Mouse (Mus musculus) limb, embryonic 14.5 days (tissue): ENCODE measurements at regions not wholly inside any gene's neighbourhood (a gene's known extent, or its start where the extent isn't known, plus 50 kb on each side); places are given as distances from the start of the nearest gene placed in this dataset.

ENCODE experiments used
- ATAC-seq: fragments of 200-750 bp; cut with Nextera tagmentation; 2 replicates; pipeline ENCODE4 v1.8.0; 2017; ENCODE audit warnings: low read depth, moderate number of reproducible peaks, moderate TSS enrichment; ENCODE audit not compliant: low FRiP score
- DNase-seq: peaks from one replicate; pipeline ENCODE4 v3.0.0-alpha.2; 2015; ENCODE audit warnings: low spot score
- H3K27ac ChIP-seq: fragments of 300-500 bp; sonication (generic); replicated peaks from 2 replicates; pipeline ENCODE4 v1.5.1; 2014; ENCODE audit warnings: low read depth, mild to moderate bottlenecking, low read length, moderate library complexity, mixed read lengths
- H3K27me3 ChIP-seq: fragments of 300-500 bp; sonication (generic); 2 replicates; pipeline ENCODE4 v1.6.1; 2014; ENCODE audit warnings: low read length, mixed read lengths; ENCODE audit not compliant: control insufficient read depth, insufficient read depth
- H3K36me3 ChIP-seq: fragments of 300-500 bp; sonication (generic); 2 replicates; pipeline ENCODE4 v1.6.1; 2014; ENCODE audit warnings: mild to moderate bottlenecking, low read length, moderate library complexity, mixed read lengths; ENCODE audit not compliant: control insufficient read depth, insufficient read depth
- H3K4me1 ChIP-seq: fragments of 300-500 bp; sonication (generic); 2 replicates; pipeline ENCODE4 v1.6.1; 2014; ENCODE audit warnings: antibody characterized with exemption, low read length, mixed read lengths; ENCODE audit not compliant: control insufficient read depth, insufficient read depth
- H3K4me2 ChIP-seq: fragments of 300-500 bp; sonication (generic); replicated peaks from 2 replicates; pipeline ENCODE4 v1.6.1; 2014; ENCODE audit warnings: low read depth, mild to moderate bottlenecking, low read length, moderate library complexity; ENCODE audit not compliant: severe bottlenecking
- H3K4me3 ChIP-seq: fragments of 300-500 bp; sonication (generic); replicated peaks from 2 replicates; pipeline ENCODE4 v1.5.1; 2014; ENCODE audit warnings: low read length
- H3K9ac ChIP-seq: fragments of 300-500 bp; sonication (generic); 2 replicates; pipeline ENCODE4 v1.6.1; 2014; ENCODE audit warnings: mild to moderate bottlenecking, low read depth, low read length, moderate library complexity; ENCODE audit not compliant: severe bottlenecking
- H3K9me3 ChIP-seq: fragments of 300-500 bp; sonication (generic); 2 replicates; pipeline ENCODE4 v1.6.1; 2016; ENCODE audit warnings: low read length; ENCODE audit not compliant: control insufficient read depth
- POLR2A ChIP-seq: fragments of 200-500 bp; IDR thresholded peaks from 2 replicates; pipeline ENCODE4 v1.8.0; 2012; ENCODE audit warnings: inconsistent platforms, mild to moderate bottlenecking, moderate library complexity, borderline replicate concordance; ENCODE audit not compliant: insufficient read depth, insufficient read length; ENCODE audit errors: extremely low read depth
- WGBS: fragments of 180-500 bp; shearing (Covaris S2); extraction: QIAGEN DNeasy Blood & Tissue Kit; methylation state at CpG from one replicate; pipeline ENCODE4 v1.1.7; 2014; 5-methylcytosine and 5-hydroxymethylcytosine counted together

DNA sequence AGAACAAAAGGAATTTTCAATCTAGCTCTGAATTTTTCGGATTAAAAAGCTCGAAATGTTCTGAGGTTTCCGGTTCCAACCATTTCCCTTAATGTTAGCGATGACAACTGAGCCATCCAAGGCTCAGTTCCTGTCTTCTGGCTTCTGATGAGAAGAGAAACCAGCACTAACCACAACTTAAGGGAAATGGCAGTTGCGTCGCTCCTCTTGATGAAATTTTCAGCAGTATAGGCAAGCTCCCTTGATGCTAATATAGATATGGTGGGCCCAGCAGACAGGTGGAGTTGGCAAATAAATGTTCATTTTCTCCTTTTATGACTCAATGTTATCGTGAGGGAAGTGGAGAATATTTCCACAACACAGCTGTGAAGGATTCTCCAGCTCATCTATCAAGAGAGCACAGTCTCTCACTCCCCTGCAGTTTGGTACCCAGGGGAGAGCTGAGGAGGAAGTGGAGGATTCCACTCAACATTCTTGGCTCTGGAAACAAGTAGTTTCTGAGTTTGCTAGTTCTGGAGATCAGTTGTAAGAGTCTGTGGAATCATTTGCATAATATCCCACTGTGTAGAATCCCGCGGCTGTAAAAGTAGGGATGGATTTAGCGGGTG is 236.6 kb upstream of the Gk2 start:
- no peaks in the 10 kb centered on the region for H3K36me3 ChIP-seq
- peak; percentile 58 for DNase-seq
- no peak overlapping the region for H3K4me2 ChIP-seq
- ATAC-seq: peak; percentile 55; the same call in 1 of the 2 replicates
- no peak overlapping the region for H3K27ac ChIP-seq
- no peak for TF ChIP-seq POLR2A
- H3K27me3 ChIP-seq: no peaks in the 10 kb centered on the region
- H3K9me3 ChIP-seq: no peaks in the 10 kb centered on the region
- no peak overlapping the region for H3K9ac ChIP-seq
- 78% methylated on average over 10 of the region's 10 CpGs for WGBS
- H3K4me1 ChIP-seq: no peaks in the 10 kb centered on the region
- H3K4me3 ChIP-seq: no peak overlapping the region

DNA sequence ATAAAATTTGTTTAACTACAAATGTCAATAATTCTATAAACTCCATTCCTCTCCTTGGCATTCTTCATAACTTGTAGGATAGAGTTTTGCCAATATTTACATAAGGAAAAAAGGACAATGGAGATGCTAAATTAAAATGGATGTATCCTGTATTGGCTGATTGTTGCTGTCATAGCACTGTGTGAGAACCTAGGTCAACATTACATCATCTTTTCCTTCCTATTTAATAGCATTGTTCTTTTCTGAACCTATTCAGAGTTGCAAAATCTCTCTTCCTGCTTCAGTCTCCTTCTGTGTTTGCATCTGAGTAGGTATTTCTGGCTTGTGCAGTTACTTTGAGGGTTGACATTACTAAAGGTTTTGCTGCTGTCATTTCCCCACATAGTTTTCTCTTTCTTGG is 228.6 kb upstream of the Gk2 start:
- no peak overlapping the region for H3K9ac ChIP-seq
- no peak overlapping the region for H3K4me2 ChIP-seq
- H3K4me1 ChIP-seq: no peaks in the 10 kb centered on the region
- no peaks in the 10 kb centered on the region for H3K9me3 ChIP-seq
- no peaks in the 10 kb centered on the region for H3K27me3 ChIP-seq
- H3K36me3 ChIP-seq: no peaks in the 10 kb centered on the region
- no peak for DNase-seq
- no peak for TF ChIP-seq POLR2A
- ATAC-seq: no peak
- H3K27ac ChIP-seq: no peak overlapping the region
- H3K4me3 ChIP-seq: no peak overlapping the region

- Histone ChIP-seq H3K9ac (no peak overlapping the region), H3K4me1 (no peaks in the 10 kb centered on the region), H3K4me3 (no peak overlapping the region), H3K27ac (no peak overlapping the region), H3K36me3 (no peaks in the 10 kb centered on the region), H3K4me2 (no peak overlapping the region), H3K9me3 (no peaks in the 10 kb centered on the region), H3K27me3 (no peaks in the 10 kb centered on the region)
- ATAC-seq (no peak), DNase-seq (no peak)
- no peak for TF ChIP-seq POLR2A
- WGBS: 77% methylated on average over 4 of the region's 4 CpGs
These were observed 227.9 kb upstream of the Gk2 start for GRCm38 (mm10) chr5:97684592-97685258.

DNA sequence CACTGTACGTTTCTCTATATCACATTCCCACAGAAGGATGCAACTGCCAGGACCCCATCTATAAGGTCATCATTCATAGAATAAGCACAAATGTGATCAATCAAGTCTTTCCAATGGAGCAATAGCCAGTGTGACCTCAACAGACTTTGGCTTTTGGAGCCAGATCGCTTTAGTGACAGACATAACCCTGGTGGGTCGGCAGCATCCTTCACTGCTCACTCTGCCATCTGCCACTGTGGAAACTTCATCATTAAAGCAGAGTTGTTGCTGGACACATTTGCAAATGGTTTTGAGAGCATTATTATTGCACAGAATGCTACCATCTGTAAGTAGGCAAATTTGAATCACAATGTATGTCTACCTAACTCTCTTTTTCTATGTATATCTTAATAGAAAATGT is 212.9 kb upstream of the Gk2 start:
- no peaks in the 10 kb centered on the region for H3K4me1 ChIP-seq
- H3K27me3 ChIP-seq: no peaks in the 10 kb centered on the region
- H3K36me3 ChIP-seq: no peaks in the 10 kb centered on the region
- H3K9ac ChIP-seq: no peak overlapping the region
- DNase-seq (no peak), ATAC-seq (no peak)
- no peak for TF ChIP-seq POLR2A
- H3K4me3 ChIP-seq: no peak overlapping the region
- H3K27ac ChIP-seq: no peak overlapping the region
- H3K4me2 ChIP-seq: no peak overlapping the region
- 80% methylated on average over 3 of the region's 3 CpGs for WGBS
- H3K9me3 ChIP-seq: no peaks in the 10 kb centered on the region

DNA sequence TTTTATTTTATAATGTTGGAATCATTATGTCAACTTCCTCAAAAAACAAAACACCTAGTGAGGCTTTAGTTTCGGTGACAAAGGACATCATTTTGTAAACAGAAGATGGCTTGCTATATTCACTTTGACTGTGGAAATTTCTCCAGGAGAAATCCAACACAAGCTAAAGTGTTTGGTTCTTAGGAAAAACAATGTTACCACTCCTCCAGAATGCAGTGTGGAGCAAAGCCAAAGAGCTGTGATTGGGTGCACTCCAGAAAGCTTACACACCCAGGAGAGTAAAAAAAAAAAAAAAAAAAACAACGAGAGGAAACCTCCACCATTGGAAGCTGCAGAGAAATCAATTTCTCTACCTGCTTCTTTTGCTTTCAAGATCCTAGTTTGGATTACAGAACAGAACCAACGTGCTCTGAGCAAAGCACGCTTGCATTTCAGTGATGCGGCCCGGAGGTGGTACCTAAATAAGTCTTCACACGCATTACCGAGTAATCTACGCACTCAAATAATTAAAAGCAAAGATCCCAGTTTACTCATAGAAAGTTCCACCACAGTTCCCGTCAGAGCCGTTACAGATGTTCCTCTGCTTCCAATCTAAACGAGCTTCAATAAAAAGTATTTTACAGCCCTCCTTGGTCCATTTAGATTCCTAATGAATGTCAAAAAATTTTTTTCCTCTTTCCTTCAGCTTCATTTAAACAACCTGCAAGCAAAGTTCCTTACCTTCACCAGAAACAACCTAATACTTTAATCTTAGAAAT is 199.5 kb upstream of the Gk2 start:
- DNase-seq (peak; percentile 67), ATAC-seq (peak; percentile 60)
- no peak overlapping the region for H3K4me3 ChIP-seq
- H3K27ac ChIP-seq: no peak overlapping the region
- no peak overlapping the region for H3K9ac ChIP-seq
- H3K9me3 ChIP-seq: no peaks in the 10 kb centered on the region
- H3K4me1 ChIP-seq: no peaks in the 10 kb centered on the region
- WGBS: 29% methylated on average over 12 of the region's 12 CpGs
- H3K27me3 ChIP-seq: no peaks in the 10 kb centered on the region
- no peak for TF ChIP-seq POLR2A
- H3K4me2 ChIP-seq: peak overlapping the region; percentile 31
- no peaks in the 10 kb centered on the region for H3K36me3 ChIP-seq
